Mouse (Mus musculus) layer of hippocampus, adult 18-20 months (tissue): ENCODE measurements at regions not wholly inside any gene's neighbourhood (a gene's known extent, or its start where the extent isn't known, plus 50 kb on each side); places are given as distances from the start of the nearest gene placed in this dataset.

ENCODE experiments used
- DNase-seq, 2 experiments: peaks; one replicate each; pipeline ENCODE4 v3.0.0; 2022; ENCODE audit warnings: low spot score in 2 of 2

GRCm38 (mm10) chr4:75884371-75884770, 606.3 kb upstream of the Dmac1 start:
- DNase-seq = no peak

DNA sequence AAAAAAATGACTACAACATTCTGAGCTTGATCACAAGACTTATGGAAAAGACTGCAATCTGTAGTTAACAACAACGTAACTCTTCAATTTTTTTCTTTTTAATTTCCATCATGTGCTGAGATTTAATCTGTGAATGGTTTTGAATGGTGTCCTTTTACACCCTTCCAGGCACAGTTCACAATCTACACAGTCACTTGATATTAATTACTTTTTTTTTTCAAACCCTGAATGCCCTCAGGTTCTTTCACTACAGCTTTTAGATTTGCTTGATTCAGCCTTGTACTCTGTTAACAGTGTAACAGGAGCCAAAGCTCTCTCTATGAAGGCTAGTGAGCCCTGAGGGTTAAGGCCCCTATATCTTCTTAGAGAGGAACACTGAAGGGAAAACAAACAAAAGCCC, 591.7 kb upstream of the Dmac1 start:
- no peak for DNase-seq

DNA sequence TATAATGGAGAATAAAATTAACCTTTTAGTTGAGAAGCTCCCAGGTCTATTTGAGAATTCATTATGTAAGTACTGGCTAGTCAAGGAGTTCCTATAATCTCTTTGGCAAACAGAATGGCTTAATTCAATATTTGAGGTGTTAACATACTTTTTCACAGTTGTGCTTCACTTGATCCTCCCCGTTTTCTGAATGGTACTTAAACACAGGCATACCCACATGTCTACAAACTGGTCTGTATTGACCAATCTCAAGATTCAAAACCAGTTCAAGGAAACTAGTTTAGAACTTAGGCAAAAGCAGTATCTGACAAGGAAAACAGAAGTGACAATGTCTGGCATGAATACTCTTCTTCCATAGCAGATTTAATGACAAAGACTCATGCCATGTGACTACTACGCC, 583.0 kb upstream of the Dmac1 start:
- DNase-seq = no peak

GRCm38 (mm10) chr4:75857769-75858408, 579.8 kb upstream of the Dmac1 start:
- DNase-seq = no peak

DNA sequence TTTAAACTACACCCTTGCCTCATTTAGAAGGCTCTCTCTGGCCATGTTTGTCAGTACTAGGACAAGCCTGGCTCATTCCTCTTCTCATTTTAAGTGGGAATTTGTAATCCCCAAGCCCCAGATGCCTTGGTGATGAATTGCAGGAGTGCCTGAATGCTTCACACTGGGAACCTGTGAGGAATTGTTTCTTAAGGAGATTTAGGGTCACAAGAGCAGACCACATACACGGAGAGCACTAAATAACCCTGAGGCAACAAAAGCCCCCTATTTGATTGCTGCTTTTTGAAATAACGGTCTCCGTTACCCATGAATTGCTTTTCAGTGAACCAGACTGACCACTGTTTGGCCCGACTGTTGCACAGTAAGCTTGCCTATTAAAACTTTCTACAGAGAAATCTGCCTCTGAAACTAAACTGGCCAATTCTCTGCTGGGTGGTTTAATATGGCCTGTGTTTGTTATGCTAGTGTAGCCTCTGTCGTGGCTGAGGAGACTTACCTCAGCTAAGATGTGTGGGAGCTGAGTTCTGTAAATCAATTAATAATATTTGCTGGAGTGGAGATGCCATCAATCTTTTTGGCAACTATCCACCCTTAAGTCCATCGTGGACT, 577.7 kb upstream of the Dmac1 start:
- no peak for DNase-seq

- DNase-seq = no peak
Measured at GRCm38 (mm10) chr4:75850343-75850742, 572.2 kb upstream of the Dmac1 start.

GRCm38 (mm10) chr4:75847675-75848385, 569.7 kb upstream of the Dmac1 start:
- no peak for DNase-seq

- DNase-seq = no peak
Measured at GRCm38 (mm10) chr4:75845021-75845420, 566.9 kb upstream of the Dmac1 start.

DNA sequence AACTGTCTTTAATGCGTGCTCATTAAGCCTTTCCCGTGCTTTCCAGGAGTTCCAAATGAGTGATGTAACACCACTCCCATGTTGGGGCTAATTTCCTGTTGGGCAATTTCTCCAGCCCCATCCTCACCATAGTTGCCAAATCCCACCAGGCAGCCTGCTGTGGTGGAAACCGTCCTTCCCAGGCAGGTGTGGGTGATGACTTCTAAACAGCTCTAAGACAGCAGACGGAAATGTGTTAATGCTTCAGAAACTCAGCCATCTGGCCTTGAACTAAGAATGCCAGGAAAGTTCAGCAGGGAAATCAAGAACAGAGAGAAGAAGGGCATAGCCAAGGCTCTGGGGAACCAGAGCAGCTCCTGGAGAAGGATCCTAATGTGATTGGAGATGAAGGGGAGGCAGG, 560.5 kb upstream of the Dmac1 start:
- peak in 1 of 2 experiments; percentile 14 for DNase-seq

DNA sequence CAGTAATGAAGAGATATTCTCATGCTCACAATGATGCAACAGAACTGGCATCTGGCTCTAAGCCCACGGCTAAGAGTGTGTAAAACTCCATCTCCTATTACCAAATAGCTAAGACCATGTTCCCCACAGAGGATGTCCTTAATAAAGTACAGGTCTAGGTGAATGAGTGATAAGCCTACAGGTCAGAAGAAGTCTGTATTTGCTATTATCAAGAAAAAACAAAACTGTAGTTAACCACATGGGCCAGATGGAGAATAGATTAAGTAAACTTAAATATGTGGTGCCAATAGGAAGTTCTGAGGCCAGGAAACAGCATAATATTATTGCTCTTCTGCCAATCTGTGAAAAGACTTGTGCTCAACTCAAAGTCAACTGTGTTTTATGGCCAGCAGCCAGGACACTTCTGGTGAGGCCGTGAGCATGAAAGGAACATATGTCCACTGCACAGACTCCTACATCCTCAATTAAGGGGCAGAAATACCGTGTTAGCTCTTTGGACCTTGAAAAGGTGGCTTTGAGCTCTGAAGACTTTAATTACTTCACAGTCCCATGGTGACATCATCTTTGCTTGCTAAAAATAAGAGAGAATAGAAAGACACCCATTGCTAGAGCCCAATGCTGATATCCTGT, 549.1 kb upstream of the Dmac1 start:
- no peak for DNase-seq

DNA sequence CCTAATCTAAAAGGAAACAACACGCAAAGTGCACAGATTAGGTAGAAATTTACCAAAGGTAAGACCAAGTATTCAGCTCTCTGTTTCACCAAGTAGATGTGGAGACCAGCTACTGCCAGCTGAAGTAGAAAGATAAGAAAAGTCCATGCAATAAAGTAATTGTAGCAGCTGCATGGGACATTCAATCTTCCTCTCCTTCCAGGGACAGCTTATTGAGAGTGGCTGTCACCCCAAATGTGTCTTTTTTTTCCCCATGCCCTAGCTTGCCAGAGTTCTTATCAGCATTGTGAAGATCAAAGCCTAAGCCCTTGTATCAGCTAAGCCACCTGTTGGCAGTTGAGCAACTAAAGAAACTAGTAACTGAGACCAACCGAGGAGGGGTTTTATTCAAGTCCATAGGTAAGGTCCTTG, 541.1 kb upstream of the Dmac1 start:
- DNase-seq = no peak

DNA sequence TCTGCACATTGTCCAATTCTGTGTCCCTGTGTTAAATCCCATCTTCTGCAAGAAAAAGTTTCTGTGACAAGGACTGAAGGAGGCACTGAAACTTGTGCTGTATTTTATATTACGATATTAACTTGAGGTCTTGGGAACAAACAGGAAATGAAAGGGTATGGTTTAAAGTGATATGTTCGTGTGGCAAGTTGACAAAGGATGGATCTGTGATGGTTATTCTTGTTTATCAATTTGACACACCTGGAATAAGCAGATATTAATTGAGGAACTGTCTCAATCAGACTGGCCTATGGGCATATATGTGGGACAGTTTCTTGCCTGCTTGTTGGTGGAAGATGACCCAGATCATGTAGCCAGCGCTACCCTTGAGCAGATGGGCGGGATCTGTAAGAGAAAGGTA, 537.9 kb upstream of the Dmac1 start:
- no peak for DNase-seq

GRCm38 (mm10) chr4:75812266-75812665, 534.2 kb upstream of the Dmac1 start:
- no peak for DNase-seq

DNA sequence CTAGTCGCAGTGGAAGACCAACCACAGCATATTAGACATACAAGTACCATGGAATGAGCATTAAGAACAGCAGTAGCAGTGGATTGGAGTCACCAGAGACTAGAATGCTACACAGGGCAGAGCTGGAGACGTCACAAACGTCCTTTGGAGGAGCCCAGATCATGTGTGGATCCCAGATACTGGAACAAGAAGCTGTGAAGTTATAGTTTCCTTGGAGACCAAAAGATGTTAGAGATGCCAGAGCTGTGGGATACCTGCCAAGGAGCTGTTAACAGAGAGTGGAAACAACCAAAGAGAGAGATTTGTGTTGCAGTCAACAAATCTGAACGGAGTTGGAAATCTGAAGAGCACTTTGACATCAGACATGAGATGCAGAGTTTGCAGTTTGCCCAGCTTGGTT, 523.8 kb upstream of the Dmac1 start:
- DNase-seq = peak in 1 of 2 experiments; percentile 2

DNA sequence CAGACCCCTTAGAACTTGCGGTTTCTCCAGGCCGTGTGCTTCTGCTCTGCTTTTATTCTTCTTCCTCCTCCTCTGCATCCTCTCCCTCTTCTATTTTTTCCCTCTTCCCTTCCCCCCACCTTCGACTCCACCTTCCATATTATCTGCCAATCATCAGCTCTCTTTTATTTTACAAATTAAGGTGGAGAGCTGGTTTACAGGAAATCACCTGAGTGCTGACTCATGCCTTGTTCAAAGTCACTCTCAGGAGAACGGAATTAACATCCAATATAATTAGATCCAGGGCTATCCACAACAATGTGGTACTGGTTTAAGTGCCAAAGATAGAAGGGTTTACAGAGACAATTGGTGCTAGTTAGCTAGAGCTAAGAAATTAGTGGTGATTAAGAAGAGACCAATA, 523.1 kb upstream of the Dmac1 start:
- DNase-seq = no peak

- no peak for DNase-seq
Measured at GRCm38 (mm10) chr4:75791789-75792188, 513.7 kb upstream of the Dmac1 start.

DNA sequence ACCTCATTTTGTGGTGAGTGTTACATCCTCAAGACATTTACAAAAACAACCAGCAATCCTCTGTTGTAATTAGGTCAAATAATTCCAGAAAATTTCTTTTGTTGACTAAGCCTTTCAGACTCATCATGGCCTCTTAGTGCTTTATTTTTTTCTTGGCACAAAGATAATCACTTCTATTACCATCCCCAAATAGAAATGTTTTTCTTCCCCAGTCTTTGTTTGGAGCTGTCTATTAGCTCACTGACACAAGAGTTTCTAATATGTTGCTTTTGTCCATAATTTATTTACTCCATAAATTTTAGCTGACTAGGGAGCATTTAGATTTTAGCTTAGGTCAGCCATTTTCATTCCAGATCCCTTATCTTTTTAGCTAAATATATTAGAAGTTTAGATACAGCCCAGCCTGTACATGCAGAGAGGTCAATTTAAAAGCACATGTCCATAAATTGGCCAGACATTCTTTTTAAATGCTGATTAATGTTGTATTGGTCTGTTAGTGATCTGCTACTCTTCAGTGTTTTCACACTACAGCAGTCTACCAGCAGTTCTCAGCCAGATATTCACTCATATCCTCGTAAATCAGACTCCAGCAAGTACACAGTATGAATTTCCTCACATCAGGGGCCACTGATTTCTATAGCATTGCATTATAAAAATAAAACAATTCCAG, 513.0 kb upstream of the Dmac1 start:
- DNase-seq = no peak

- DNase-seq = no peak
Measured at GRCm38 (mm10) chr4:75787405-75787804, 509.3 kb upstream of the Dmac1 start.

GRCm38 (mm10) chr4:75786391-75786790, 508.3 kb upstream of the Dmac1 start:
- DNase-seq = no peak

GRCm38 (mm10) chr4:75779492-75779891, 501.4 kb upstream of the Dmac1 start:
- DNase-seq = no peak

- no peak for DNase-seq
Measured at GRCm38 (mm10) chr4:75764141-75764540, 486.0 kb upstream of the Dmac1 start.

- peak in 1 of 2 experiments; percentile 7 for DNase-seq
Measured at GRCm38 (mm10) chr4:75744605-75745004, 466.5 kb upstream of the Dmac1 start.
